Mouse (Mus musculus) forebrain, embryonic 16.5 days (tissue): Measurements from ENCODE around the gene Olfr1335. TPM values are rescaled to one million over a fixed set of nuclear protein-coding genes. Genes with fewer than 3 reads are reported as not detected.
"Not testable (repeated sequence)": the region's sequence is repeated elsewhere in the genome, so short reads cannot be mapped to it uniquely, and the experiment has no call there.

Source experiments
- ATAC-seq: fragments of 200-750 bp; cut with Nextera tagmentation; 2 replicates; pipeline ENCODE4 v1.8.0; 2017; ENCODE audit warnings: mild to moderate bottlenecking, moderate library complexity
- H3K27ac ChIP-seq: fragments of 300-500 bp; sonication (generic); 2 replicates; pipeline ENCODE4 v1.5.1; 2014; ENCODE audit warnings: low read length, control low read depth
- H3K27me3 ChIP-seq: fragments of 300-500 bp; sonication (generic); replicated peaks from 2 replicates; pipeline ENCODE4 v1.6.1; 2014; ENCODE audit warnings: low read length; ENCODE audit not compliant: control insufficient read depth, insufficient read depth
- H3K36me3 ChIP-seq: fragments of 300-500 bp; sonication (generic); 2 replicates; pipeline ENCODE4 v1.6.1; 2014; ENCODE audit not compliant: control insufficient read depth, insufficient read depth
- H3K4me1 ChIP-seq: fragments of 300-500 bp; sonication (generic); replicated peaks from 2 replicates; pipeline ENCODE4 v1.6.1; 2014; ENCODE audit warnings: low read length; ENCODE audit not compliant: control insufficient read depth, insufficient read depth
- H3K4me2 ChIP-seq: fragments of 300-500 bp; sonication (generic); 2 replicates; pipeline ENCODE4 v1.6.1; 2014; ENCODE audit warnings: mild to moderate bottlenecking, low read length, control low read depth
- H3K4me3 ChIP-seq: fragments of 300-500 bp; sonication (generic); replicated peaks from 2 replicates; pipeline ENCODE4 v1.5.1; 2014; ENCODE audit warnings: mild to moderate bottlenecking, low read length, control low read depth
- H3K9ac ChIP-seq: fragments of 300-500 bp; sonication (generic); replicated peaks from 2 replicates; pipeline ENCODE4 v1.6.1; 2014; ENCODE audit warnings: low read depth, low read length, control low read depth
- H3K9me3 ChIP-seq: fragments of 300-500 bp; sonication (generic); 2 replicates; pipeline ENCODE4 v1.6.1; 2016; ENCODE audit warnings: low read length; ENCODE audit not compliant: control insufficient read depth
- WGBS: fragments of 180-500 bp; shearing (Covaris S2); extraction: QIAGEN DNeasy Blood & Tissue Kit; methylation state at CpG from one replicate; pipeline ENCODE4 v1.1.7; 2014; 5-methylcytosine and 5-hydroxymethylcytosine counted together
- polyA plus RNA-seq: library from polyadenylated mRNA; unstranded; fragments of >200 nt; fragmentation: Nextera tagmentation; extraction: Ambion mirVana; gene quantifications from 2 replicates; pipeline ENCODE4 v1.2.1, GENCODE M21; 2015

Gene Olfr1335
- polyA plus RNA-seq = not detected in 2 replicates

DNA sequence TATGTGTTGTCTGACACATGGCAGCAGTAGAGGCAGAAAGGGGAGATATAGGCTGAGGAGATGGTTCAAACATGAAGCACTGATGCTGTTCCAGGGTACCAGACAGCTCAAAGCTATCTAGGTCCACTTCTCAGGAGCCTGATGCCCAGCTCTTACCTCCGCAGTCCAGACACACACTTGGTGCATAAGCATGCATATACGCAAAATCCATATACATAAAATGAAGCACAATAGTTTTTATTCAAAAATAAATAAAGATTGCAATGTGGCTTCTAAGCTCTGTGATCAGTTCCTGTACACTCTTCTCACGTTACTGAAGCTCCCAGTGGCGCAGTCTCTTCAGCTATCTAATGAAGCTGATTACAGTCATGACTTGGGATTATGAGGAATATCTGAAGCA is at the start of gene Olfr1335:
Olfr1335 (minus strand) TSS at position 101 of the 400 bp plus-strand sequence.
- WGBS = 95% methylated on average over 4 of the region's 4 CpGs
- Histone ChIP-seq H3K27me3 (no peaks in the 10 kb centered on the region), H3K36me3 (no peaks in the 10 kb centered on the region), H3K27ac (no peak within 1 kb of the TSS), H3K4me3 (no peak within 1 kb of the TSS), H3K4me1 (no peaks in the 10 kb centered on the region), H3K4me2 (no peak within 1 kb of the TSS), H3K9ac (no peak within 1 kb of the TSS), H3K9me3 (no peaks in the 10 kb centered on the region)
- no peak for ATAC-seq

DNA sequence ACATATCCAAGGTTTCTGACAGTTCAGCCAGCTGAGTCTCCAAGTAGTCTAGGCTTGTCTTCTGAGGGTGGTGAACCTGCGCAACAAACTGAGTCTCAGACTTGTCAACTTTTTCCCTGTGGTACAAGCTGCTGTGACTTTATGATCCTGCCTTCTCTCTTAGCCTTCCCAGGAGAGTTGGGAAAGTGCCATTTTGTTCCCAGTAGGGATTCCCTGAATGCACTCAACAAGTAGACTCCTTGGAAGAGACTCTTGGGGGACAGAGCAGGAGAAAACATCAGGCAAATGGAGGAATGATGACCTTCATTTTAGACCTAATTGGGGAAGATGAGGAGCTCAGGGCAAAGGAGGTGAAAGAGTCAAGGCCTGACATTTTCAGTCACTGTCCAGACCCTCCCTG is 26.4 kb upstream of the Olfr1335 start, which contains the start of gene Olfr1333:
Olfr1333 (minus strand) TSS at position 101 of the 400 bp plus-strand sequence.
- H3K9ac ChIP-seq = no peak within 1 kb of the TSS
- no peaks in the 10 kb centered on the region for H3K36me3 ChIP-seq
- no peak within 1 kb of the TSS for H3K4me2 ChIP-seq
- no peaks in the 10 kb centered on the region for H3K4me1 ChIP-seq
- no peak within 1 kb of the TSS for H3K27ac ChIP-seq
- no peak within 1 kb of the TSS for H3K4me3 ChIP-seq
- ATAC-seq = no peak
- WGBS = 100% methylated on average over 1 of the region's 1 CpGs
- no peaks in the 10 kb centered on the region for H3K27me3 ChIP-seq
- no peaks in the 10 kb centered on the region for H3K9me3 ChIP-seq

DNA sequence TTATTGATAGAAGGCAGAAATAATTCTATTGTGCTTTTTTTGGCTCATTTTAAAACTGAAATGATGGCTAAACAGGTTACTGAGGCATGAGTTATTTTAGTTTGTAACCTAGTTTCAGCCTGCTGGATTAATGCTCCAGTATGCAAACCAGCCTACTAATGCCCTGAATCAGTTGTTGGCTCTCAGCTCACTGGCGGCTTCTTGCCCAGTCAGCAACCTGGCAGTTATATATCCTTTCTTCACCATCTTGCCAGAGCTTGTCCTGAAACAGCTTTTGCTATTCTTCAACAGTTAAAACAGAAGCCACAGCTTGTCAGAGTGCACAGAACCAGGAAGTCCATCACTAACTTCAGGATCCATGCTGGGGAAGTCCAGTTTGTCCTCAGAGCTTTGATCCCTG is 9.2 kb upstream of the Olfr1335 start:
- WGBS = 85% methylated on average over 1 of the region's 1 CpGs
- ATAC-seq = no peak
- Histone ChIP-seq H3K9ac (no peak overlapping the region), H3K27ac (no peak overlapping the region), H3K27me3 (no peaks in the 10 kb centered on the region), H3K9me3 (no peaks in the 10 kb centered on the region), H3K4me2 (no peak overlapping the region), H3K4me3 (no peak overlapping the region), H3K4me1 (no peaks in the 10 kb centered on the region), H3K36me3 (no peaks in the 10 kb centered on the region)

GRCm38 (mm10) chr4:118792796-118793195 is 16.9 kb downstream of the Olfr1335 start:
- not testable (repeated sequence) for H3K4me2 ChIP-seq, H3K4me3 ChIP-seq, H3K9ac ChIP-seq, H3K27ac ChIP-seq, ATAC-seq, H3K27me3 ChIP-seq, H3K9me3 ChIP-seq, H3K36me3 ChIP-seq, H3K4me1 ChIP-seq

DNA sequence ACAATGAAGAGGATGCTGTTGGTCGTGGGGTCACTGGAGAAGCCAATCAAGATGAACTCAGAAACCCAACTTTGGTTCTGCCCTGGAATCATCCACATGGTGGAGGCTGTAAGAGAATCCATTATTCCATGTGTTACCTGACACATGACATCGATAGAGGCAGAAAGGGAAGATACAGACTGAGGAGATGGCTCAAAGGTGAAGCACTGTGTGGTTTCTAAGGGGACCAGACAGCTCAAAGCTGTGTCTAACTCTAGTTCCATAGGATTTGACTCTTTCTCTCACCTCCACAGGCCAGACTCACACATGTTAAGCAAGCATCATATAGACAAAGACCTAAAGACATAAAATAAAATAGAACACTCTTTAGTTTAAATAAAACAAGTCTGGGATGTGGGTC is 27.3 kb downstream of the Olfr1335 start, which contains the start of gene Olfr1337:
Olfr1337 (minus strand) TSS at position 101 of the 400 bp plus-strand sequence.
- Histone ChIP-seq H3K4me2 (no peak within 1 kb of the TSS), H3K4me1 (no peaks in the 10 kb centered on the region), H3K27me3 (no peaks in the 10 kb centered on the region), H3K9ac (no peak within 1 kb of the TSS), H3K36me3 (no peaks in the 10 kb centered on the region), H3K27ac (no peak within 1 kb of the TSS), H3K9me3 (no peaks in the 10 kb centered on the region), H3K4me3 (no peak within 1 kb of the TSS)
- ATAC-seq = no peak
- WGBS = 74% methylated on average over 2 of the region's 2 CpGs

Other genes starting within 250 kb of the Olfr1335 start
- 0.72 and 1.3 TPM in 2 replicates for gene Cfap57, start 189.2 kb downstream of the Olfr1335 start, polyA plus RNA-seq
- gene Ebna1bp2, start 189.1 kb downstream of the Olfr1335 start, polyA plus RNA-seq = 138 and 150 TPM in 2 replicates
- gene Olfr62, start 151.0 kb downstream of the Olfr1335 start, polyA plus RNA-seq = not detected in 2 replicates
- not detected in 2 replicates for gene Olfr1342, start 117.2 kb downstream of the Olfr1335 start, polyA plus RNA-seq
- gene Olfr1341, start 106.4 kb downstream of the Olfr1335 start, polyA plus RNA-seq = not detected in 2 replicates
- not detected in 2 replicates for gene Olfr1340, start 89.8 kb downstream of the Olfr1335 start, polyA plus RNA-seq
- not detected in 2 replicates for gene Olfr1339, start 77.8 kb downstream of the Olfr1335 start, polyA plus RNA-seq
- gene Olfr1338, start 51.2 kb downstream of the Olfr1335 start, polyA plus RNA-seq = not detected in 2 replicates
- gene Olfr1337, start 27.4 kb downstream of the Olfr1335 start, polyA plus RNA-seq = not detected in 2 replicates
- not detected in 2 replicates for gene Olfr1333, start 26.3 kb upstream of the Olfr1335 start, polyA plus RNA-seq
- gene Olfr1331, start 54.7 kb upstream of the Olfr1335 start, polyA plus RNA-seq = not detected in 2 replicates
- not detected in 2 replicates for gene Olfr1330, start 78.7 kb upstream of the Olfr1335 start, polyA plus RNA-seq
- gene Olfr1329, start 107.5 kb upstream of the Olfr1335 start, polyA plus RNA-seq = not detected in 2 replicates
- not detected in 2 replicates for gene Olfr1328, start 128.7 kb upstream of the Olfr1335 start, polyA plus RNA-seq
- gene Lao1, start 151.6 kb upstream of the Olfr1335 start, polyA plus RNA-seq = 0.16 and 0.28 TPM in 2 replicates